Mouse (Mus musculus) forebrain, embryonic 11.5 days (tissue): ENCODE data around the gene Krt73. TPM values are rescaled to one million over a fixed set of nuclear protein-coding genes. Genes with fewer than 3 reads are reported as not detected.

Experiments
- ATAC-seq: fragments of 200-750 bp; cut with Nextera tagmentation; replicated peaks from 2 replicates; pipeline ENCODE4 v1.8.0; 2017; ENCODE audit warnings: moderate TSS enrichment; ENCODE audit not compliant: low FRiP score
- DNase-seq: peaks from one replicate; pipeline ENCODE4 v3.0.0-alpha.2; 2017; ENCODE audit warnings: low spot score
- H3K27ac ChIP-seq: fragments of 300-500 bp; sonication (generic); 2 replicates; pipeline ENCODE4 v1.5.1; 2014; ENCODE audit warnings: low read depth, low read length
- H3K27me3 ChIP-seq: fragments of 300-500 bp; sonication (generic); 2 replicates; pipeline ENCODE4 v1.6.1; 2014; ENCODE audit warnings: mild to moderate bottlenecking, low read length, mixed read lengths; ENCODE audit not compliant: control insufficient read depth, insufficient read depth
- H3K36me3 ChIP-seq: fragments of 300-500 bp; sonication (generic); 2 replicates; pipeline ENCODE4 v1.6.1; 2014; ENCODE audit warnings: mild to moderate bottlenecking, low read length, moderate library complexity, mixed read lengths; ENCODE audit not compliant: control insufficient read depth, insufficient read depth
- H3K4me1 ChIP-seq: fragments of 300-500 bp; sonication (generic); replicated peaks from 2 replicates; pipeline ENCODE4 v1.6.1; 2014; ENCODE audit warnings: low read length, mixed read lengths; ENCODE audit not compliant: control insufficient read depth, insufficient read depth
- H3K4me2 ChIP-seq: fragments of 300-500 bp; sonication (generic); 2 replicates; pipeline ENCODE4 v1.6.1; 2014; ENCODE audit warnings: low read depth, mild to moderate bottlenecking, low read length, moderate library complexity, mixed read lengths; ENCODE audit not compliant: severe bottlenecking
- H3K4me3 ChIP-seq: fragments of 300-500 bp; sonication (generic); 2 replicates; pipeline ENCODE4 v1.5.1; 2014; ENCODE audit warnings: low read depth, low read length
- H3K9ac ChIP-seq: fragments of 300-500 bp; sonication (generic); 2 replicates; pipeline ENCODE4 v1.6.1; 2014; ENCODE audit warnings: low read length
- H3K9me3 ChIP-seq: fragments of 300-500 bp; sonication (generic); 2 replicates; pipeline ENCODE4 v1.6.1; 2016; ENCODE audit warnings: low read length, mixed read lengths; ENCODE audit not compliant: control insufficient read depth
- WGBS: fragments of 180-500 bp; shearing (Covaris S2); extraction: QIAGEN DNeasy Blood & Tissue Kit; methylation state at CpG from one replicate; pipeline ENCODE4 v1.1.7; 2014; 5-methylcytosine and 5-hydroxymethylcytosine counted together
- polyA plus RNA-seq: library from polyadenylated mRNA; unstranded; fragments of >200 nt; fragmentation: Nextera tagmentation; extraction: Ambion mirVana; gene quantifications from 2 replicates; pipeline ENCODE4 v1.2.1, GENCODE M21; 2014

The Krt73 gene
- polyA plus RNA-seq, 1 experiment from 2014 or later = not detected

DNA sequence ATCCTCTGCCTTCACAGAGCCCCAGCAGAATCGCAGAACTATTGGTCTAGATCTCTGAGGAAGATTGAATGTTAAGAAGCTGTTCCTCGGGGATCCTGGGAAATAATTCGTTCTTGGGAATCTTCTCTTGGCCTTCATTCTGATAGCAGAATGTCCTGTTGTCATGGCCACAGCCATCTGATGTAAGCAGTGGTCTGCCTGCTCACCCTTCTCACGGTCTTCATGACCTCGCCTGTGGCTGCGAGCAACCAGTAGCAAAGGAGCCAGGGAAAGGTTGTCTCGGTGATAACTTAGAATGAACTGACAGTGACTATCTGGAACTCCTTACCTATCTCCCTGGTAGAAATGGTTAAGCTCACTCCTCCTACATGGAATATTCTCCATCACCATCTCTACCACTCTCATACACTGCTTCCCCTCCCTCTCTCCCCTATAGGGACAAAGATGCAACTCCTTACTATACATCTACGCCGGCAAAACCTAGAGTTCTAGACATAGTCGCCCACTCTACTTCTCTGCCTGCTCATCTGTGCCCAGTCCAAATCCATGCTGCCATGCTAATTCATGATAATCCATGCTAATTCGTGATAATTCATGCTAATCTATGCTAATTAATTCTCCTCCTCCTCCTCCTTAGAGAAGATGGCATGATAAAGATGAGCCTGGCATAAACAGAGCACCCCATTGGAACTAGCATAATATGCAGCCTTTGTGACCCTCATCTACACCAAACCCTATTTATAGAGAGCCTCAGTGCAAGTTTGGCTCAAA, 1.1 kb upstream of the Krt73 start:
- 83% methylated on average over 11 of the region's 11 CpGs for WGBS

DNA sequence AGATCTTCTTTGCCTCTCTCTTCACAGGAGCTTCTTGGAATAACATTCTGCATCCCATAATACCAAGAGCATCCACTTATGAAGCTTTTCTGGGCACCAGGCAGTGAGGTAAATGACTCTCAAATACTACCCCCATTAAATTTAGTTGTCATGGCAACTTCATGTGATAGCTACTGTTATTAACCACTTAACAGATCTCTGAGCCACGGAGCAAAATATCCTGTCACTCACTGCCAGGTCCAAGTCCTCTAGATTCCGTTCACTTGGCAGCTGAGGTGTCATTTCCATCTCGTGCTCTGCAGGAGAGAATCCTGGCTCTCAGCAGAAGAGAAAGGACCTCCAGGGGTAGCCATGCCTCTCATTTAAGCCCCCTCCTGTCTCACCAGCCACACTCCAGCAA, 11.3 kb downstream of the Krt73 start:
- no peak overlapping the region for H3K9ac ChIP-seq
- ATAC-seq (no peak), DNase-seq (no peak)
- no peak overlapping the region for H3K27ac ChIP-seq
- no peak overlapping the region for H3K4me2 ChIP-seq
- no peaks in the 10 kb centered on the region for H3K27me3 ChIP-seq
- no peak overlapping the region for H3K4me3 ChIP-seq
- H3K9me3 ChIP-seq = no peaks in the 10 kb centered on the region
- H3K36me3 ChIP-seq = no peaks in the 10 kb centered on the region
- WGBS = 28% methylated on average over 3 of the region's 3 CpGs
- no peaks in the 10 kb centered on the region for H3K4me1 ChIP-seq

More for the DNA sequence above, 1.1 kb upstream of the Krt73 start:
- Histone ChIP-seq H3K9ac (no peak overlapping the region), H3K4me1 (no peaks in the 10 kb centered on the region), H3K27ac (no peak overlapping the region), H3K4me3 (no peak overlapping the region), H3K9me3 (no peaks in the 10 kb centered on the region), H3K36me3 (no peaks in the 10 kb centered on the region), H3K4me2 (no peak overlapping the region), H3K27me3 (no peaks in the 10 kb centered on the region)
- ATAC-seq (no peak), DNase-seq (no peak)

DNA sequence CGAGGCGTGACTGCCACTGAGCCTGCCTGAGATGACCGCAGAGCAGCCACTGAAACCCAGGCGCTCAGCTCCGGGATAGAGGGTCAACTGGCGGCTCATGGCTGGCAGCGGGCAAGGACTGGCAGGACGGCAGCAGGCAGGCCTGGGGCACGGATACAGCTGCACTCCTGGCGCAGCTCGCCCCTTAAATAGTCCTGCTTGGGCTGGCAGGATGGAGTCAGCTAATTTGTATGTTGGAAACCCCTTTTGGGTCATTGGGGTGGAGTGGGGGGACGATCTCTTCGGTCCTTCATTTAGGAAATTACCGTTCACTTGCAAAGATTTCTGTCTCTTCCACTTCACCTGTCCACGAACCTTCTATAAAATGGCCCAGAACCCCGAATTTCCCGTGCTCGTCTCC, 15.8 kb downstream of the Krt73 start, which contains the start of gene Krt72:
Gene Krt72 (minus strand): TSS at position 101 of the 400 bp plus-strand sequence.
- H3K27ac ChIP-seq = no peak within 1 kb of the TSS
- no peaks in the 10 kb centered on the region for H3K36me3 ChIP-seq
- DNase-seq = no peak
- H3K9ac ChIP-seq = no peak within 1 kb of the TSS
- no peak within 1 kb of the TSS for H3K4me3 ChIP-seq
- H3K27me3 ChIP-seq = no peaks in the 10 kb centered on the region
- ATAC-seq = no peak
- H3K9me3 ChIP-seq = no peaks in the 10 kb centered on the region
- 92% methylated on average over 18 of the region's 18 CpGs for WGBS
- no peaks in the 10 kb centered on the region for H3K4me1 ChIP-seq
- no peak within 1 kb of the TSS for H3K4me2 ChIP-seq

DNA sequence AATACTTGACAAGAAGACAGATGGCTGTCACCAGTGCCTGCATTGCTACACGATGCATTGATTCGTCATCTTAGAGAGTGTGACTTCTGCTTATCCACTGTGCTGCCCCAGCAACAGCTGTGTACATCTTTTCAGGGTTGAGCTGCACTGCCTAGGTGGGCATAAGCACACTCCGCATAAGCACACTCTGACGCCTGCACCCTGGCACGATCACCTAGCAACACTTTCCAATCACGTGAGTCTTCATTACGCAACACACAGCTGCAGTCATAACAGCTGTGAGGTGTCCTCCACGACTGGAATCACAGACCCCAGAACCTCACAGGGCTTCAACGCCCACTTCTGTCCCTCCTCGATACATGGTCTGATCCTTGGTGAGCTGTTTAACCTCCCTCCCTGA, 28.7 kb downstream of the Krt73 start:
- WGBS = 87% methylated on average over 10 of the region's 10 CpGs

DNA sequence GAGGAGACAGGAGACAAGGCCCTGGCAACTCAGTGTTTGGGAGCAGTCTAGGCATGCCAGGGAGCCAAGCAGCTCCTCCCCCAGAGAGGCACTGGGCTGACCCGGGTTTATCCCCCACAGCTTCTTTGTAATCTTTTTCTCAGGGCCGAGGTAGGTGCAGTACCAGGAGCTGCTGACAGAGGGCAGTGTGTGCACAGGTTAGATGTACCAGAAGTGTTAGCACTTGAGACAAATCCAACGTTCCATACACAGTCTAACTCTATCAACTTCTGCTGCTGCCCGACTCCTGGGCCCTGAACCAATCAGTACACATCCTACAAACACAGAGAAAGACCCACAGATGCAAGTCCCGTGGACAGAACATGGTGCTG, 29.4 kb downstream of the Krt73 start:
- no peaks in the 10 kb centered on the region for H3K9me3 ChIP-seq

More for the DNA sequence above, 28.7 kb downstream of the Krt73 start:
- Histone ChIP-seq H3K9ac (no peak overlapping the region), H3K27ac (no peak overlapping the region), H3K36me3 (no peaks in the 10 kb centered on the region), H3K4me1 (peaks cover 2% of the 10 kb centered on the region; the same call in 1 of the 2 replicates), H3K4me3 (no peak overlapping the region), H3K27me3 (no peaks in the 10 kb centered on the region), H3K4me2 (no peak overlapping the region), H3K9me3 (no peaks in the 10 kb centered on the region)
- ATAC-seq (no peak), DNase-seq (no peak)

DNA sequence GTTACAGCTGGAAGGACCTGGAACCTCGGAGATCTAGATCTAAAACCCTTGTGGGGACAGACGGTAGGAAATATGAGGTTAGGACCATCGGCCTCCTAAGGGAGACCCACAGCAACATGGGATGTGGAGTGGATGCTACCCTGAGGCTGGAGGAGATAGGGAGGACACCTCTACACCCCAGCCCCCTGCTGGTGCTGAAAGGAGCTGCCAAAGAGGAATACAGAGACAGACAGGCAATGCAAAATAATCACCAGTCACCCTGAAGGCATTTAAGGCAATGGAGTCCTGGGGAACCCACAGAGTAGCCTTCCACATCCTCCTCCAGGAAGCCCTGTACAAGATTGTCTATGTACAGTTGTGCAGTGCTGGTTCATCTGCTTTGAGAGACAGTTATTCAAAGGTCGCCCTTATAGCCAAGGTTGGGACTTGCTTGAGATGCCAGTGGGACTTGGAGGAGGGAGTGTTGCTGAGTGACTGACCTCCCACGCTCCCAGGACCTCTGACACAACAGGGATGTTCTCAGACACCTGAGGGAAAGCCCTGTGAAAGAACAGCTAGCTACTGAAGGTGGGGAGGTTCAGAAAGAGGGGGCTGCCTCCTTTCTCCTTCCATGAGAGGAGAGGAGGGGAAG, 30.0 kb downstream of the Krt73 start:
- no peak overlapping the region for H3K27ac ChIP-seq
- no peaks in the 10 kb centered on the region for H3K27me3 ChIP-seq
- WGBS = 75% methylated on average over 5 of the region's 5 CpGs
- H3K4me3 ChIP-seq = no peak overlapping the region
- peaks cover 2% of the 10 kb centered on the region; the same call in 1 of the 2 replicates for H3K4me1 ChIP-seq
- DNase-seq (no peak), ATAC-seq (0 out of 2 replicates have a peak, but pooled peaks have one; percentile 5)
- H3K9me3 ChIP-seq = no peaks in the 10 kb centered on the region
- H3K9ac ChIP-seq = peak overlapping the region; percentile 32; the same call in 1 of the 2 replicates
- no peaks in the 10 kb centered on the region for H3K36me3 ChIP-seq
- H3K4me2 ChIP-seq = no peak overlapping the region

More for the DNA sequence above, 29.4 kb downstream of the Krt73 start:
- ATAC-seq (peak; percentile 58), DNase-seq (peak; percentile 94)
- WGBS = 11% methylated on average over 5 of the region's 5 CpGs
- no peaks in the 10 kb centered on the region for H3K27me3 ChIP-seq
- no peak overlapping the region for H3K4me3 ChIP-seq
- no peak overlapping the region for H3K27ac ChIP-seq
- H3K4me2 ChIP-seq = no peak overlapping the region
- H3K9ac ChIP-seq = peak overlapping the region; percentile 32; the same call in 1 of the 2 replicates
- H3K4me1 ChIP-seq = peaks cover 2% of the 10 kb centered on the region; the same call in 1 of the 2 replicates
- no peaks in the 10 kb centered on the region for H3K36me3 ChIP-seq

DNA sequence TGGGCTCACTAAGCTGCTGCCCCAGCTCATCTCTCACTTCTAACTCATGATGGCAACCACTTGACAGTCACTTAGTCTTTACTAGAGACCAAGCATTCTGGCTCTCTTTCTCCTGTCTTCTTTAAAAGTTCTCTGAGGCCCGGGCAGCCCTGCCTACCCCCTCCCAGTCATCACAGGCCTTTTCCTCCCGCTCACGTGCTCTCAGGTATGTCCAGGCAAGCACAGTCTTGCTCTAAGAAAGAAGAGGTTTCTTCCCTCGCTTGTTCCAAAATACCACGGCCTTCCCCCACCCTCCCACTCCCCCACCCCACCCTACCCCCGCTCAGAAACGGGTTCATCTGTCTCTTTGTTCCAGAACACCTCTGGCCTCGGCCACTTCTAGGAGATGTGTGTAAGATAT, 31.9 kb downstream of the Krt73 start:
- no peak for DNase-seq
- no peak for ATAC-seq
- Histone ChIP-seq H3K9ac (no peak overlapping the region), H3K27ac (no peak overlapping the region), H3K27me3 (no peaks in the 10 kb centered on the region), H3K4me1 (peaks cover 2% of the 10 kb centered on the region; the same call in 1 of the 2 replicates), H3K4me2 (no peak overlapping the region), H3K36me3 (no peaks in the 10 kb centered on the region), H3K9me3 (no peaks in the 10 kb centered on the region), H3K4me3 (no peak overlapping the region)
- WGBS = 63% methylated on average over 8 of the region's 8 CpGs
